Mouse (Mus musculus) cortical plate, adult 2 months (tissue): Measurements from ENCODE around the gene Poll. TPM values are rescaled to one million over a fixed set of nuclear protein-coding genes. Genes with fewer than 3 reads are reported as not detected.
A peak's percentile ranks its signal among the peaks of the same experiment; 100 is the strongest.

Experiments
- H3K27ac ChIP-seq: fragments of 200-500 bp; 2 replicates; pipeline ENCODE4 v1.5.1; 2012; ENCODE audit warnings: low read length, control low read depth, inconsistent platforms; ENCODE audit not compliant: insufficient read depth
- H3K4me1 ChIP-seq: fragments of 200-500 bp; 2 replicates; pipeline ENCODE4 v1.6.1; 2011; ENCODE audit warnings: low read length; ENCODE audit not compliant: control insufficient read depth, insufficient read depth
- H3K4me3 ChIP-seq: fragments of 200-500 bp; 2 replicates; pipeline ENCODE4 v1.5.1; 2011; ENCODE audit warnings: mild to moderate bottlenecking, low read length, control low read depth; ENCODE audit not compliant: insufficient read depth
- CTCF ChIP-seq: fragments of 200-500 bp; IDR thresholded peaks from 2 replicates; pipeline ENCODE4 v1.5.1; 2011; ENCODE audit warnings: mild to moderate bottlenecking, control low read depth, low read length; ENCODE audit not compliant: insufficient read depth; ENCODE audit errors: extremely low read depth
- POLR2A ChIP-seq: fragments of 200-500 bp; IDR thresholded peaks from 2 replicates; pipeline ENCODE4 v1.6.1; 2011; ENCODE audit warnings: mild to moderate bottlenecking, low read length, control low read depth; ENCODE audit not compliant: insufficient read depth; ENCODE audit errors: extremely low read depth
- polyA plus RNA-seq: library from polyadenylated mRNA; depleted of rRNA; stranded (reverse); fragments of >200 nt; gene quantifications from 2 replicates; pipeline ENCODE4 v1.2.3, GENCODE M21; 2012

Poll gene
- polyA plus RNA-seq, 1 experiment: 10.8 TPM

DNA sequence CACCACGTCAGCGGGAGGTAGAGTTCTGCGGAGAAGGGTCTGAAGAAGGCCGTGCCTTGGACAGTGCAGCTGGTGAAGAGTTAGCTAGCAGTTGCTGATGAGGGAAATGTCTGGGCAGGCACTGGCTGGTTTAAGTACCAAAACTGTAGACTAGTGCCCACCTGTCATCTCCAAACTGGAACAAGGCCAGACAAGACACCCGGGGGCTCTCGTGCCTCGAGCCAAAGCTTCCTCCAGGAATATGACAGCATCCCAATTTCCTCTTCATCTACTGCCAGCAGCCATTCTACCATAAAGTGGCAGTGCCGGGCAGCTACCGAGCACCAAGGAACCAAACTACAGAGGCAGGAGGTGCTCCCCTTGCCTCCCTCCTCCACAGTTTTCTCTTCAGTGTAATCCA, 32.6 kb upstream of the Poll start:
- TF ChIP-seq POLR2A: no peak
- TF ChIP-seq CTCF: no peak
- Histone ChIP-seq H3K27ac (no peak overlapping the region), H3K4me3 (no peak overlapping the region), H3K4me1 (no peaks in the 10 kb centered on the region)

DNA sequence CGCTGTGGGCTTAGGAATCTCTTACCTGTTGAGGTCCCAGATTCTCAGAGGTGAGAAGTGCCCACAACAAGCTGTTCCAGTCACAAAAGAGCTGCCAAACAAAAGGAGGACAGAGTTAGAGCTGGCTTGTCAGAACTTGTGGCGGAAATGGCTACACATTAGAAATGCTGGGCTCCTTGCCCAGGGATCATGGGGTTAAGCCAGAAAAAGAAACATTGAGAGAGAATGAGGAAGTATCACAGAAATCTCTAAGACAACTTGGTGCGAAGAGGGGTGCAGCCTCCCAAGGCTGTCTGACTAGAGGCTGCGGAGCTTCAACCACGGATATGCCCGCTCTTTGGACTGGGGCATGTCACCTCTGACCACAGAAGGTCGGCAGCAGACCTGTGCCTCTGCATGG, 31.4 kb upstream of the Poll start:
- no peak overlapping the region for H3K4me3 ChIP-seq
- peak overlapping the region; percentile 53; the same call in 1 of the 2 replicates for H3K27ac ChIP-seq
- TF ChIP-seq POLR2A (no peak), CTCF (no peak)
- H3K4me1 ChIP-seq: no peaks in the 10 kb centered on the region

DNA sequence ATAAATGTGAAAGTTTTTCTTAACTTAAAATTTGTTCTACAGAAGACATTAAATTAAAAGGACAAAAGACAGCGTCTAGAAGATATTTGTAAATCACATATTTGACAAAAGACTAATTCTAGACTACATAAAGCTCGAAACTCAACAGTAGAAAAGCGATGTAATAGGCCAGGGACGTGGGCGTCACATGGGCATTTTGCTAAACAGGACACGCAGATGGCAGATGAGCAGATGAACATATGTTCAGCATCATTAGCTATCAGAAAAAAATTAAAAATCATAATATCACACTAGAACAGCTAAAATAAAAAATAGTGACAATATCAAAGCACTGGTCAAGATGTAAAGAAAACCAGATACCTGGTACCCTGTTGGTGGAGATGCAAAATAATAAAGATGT, 29.4 kb upstream of the Poll start:
- no peaks in the 10 kb centered on the region for H3K4me1 ChIP-seq
- no peak for TF ChIP-seq POLR2A
- TF ChIP-seq CTCF: no peak

DNA sequence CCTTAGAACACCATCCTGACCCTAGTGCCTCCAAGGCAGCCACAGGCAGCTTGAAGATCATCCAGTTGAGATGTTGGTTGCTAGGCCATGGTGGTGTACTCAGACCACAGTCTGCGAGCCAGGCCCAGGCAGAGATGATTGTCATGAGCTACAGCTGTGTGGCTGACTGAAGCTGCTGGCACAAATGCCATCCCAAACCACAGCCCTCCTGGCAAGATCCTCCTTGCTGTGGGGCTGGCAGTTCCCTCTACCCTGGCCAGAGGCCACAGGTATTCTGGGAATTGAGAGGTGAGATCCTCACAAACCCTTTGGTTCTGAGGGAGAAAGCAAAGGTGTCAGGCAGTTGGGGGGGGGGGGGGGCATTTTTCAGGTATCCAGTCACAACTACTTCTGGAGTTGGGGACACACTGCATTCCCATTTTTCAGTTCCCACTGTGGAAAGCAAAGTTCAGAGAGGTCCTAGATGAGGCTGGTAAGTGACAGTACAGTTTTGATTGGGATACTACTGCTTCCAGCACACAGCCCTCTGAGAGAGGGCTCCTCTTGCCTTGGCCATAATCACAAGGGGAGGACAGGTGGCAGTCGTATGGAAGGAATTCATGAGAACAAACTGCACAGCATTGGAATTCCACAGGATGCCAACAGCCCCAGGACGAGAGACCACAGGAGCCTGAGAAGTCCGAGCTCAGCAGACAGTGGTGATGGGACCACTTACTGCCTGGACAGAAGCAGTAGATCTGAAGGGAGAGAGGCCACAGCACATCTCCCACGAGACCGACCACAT, 27.4 kb upstream of the Poll start:
- TF ChIP-seq CTCF (no peak), POLR2A (no peak)
- Histone ChIP-seq H3K4me3 (no peak overlapping the region), H3K4me1 (no peaks in the 10 kb centered on the region)

More for the DNA sequence above, 29.4 kb upstream of the Poll start:
- no peak overlapping the region for H3K4me3 ChIP-seq
- H3K27ac ChIP-seq: no peak overlapping the region

DNA sequence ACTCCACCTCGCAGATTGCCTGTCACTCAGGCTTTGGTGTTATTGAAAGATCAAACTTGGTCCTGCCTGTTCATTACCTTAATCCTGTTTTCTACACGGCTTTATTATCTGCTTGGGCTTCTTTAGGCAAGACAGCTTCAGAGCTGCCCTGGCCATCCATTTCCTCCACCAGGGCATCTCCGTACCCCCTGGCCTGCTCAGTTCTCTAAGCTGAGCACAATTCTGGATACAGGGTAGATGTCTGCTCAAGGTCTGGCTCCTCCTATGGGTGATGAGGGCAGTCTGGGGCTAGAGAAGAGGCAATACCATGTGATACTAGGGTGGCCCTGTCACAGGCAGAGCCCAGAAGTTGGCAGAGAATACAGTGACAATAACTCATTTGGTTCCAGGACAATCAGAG, 26.5 kb upstream of the Poll start:
- no peak for TF ChIP-seq POLR2A
- Histone ChIP-seq H3K27ac (no peak overlapping the region), H3K4me3 (no peak overlapping the region), H3K4me1 (no peaks in the 10 kb centered on the region)

More for the DNA sequence above, 27.4 kb upstream of the Poll start:
- no peak overlapping the region for H3K27ac ChIP-seq

DNA sequence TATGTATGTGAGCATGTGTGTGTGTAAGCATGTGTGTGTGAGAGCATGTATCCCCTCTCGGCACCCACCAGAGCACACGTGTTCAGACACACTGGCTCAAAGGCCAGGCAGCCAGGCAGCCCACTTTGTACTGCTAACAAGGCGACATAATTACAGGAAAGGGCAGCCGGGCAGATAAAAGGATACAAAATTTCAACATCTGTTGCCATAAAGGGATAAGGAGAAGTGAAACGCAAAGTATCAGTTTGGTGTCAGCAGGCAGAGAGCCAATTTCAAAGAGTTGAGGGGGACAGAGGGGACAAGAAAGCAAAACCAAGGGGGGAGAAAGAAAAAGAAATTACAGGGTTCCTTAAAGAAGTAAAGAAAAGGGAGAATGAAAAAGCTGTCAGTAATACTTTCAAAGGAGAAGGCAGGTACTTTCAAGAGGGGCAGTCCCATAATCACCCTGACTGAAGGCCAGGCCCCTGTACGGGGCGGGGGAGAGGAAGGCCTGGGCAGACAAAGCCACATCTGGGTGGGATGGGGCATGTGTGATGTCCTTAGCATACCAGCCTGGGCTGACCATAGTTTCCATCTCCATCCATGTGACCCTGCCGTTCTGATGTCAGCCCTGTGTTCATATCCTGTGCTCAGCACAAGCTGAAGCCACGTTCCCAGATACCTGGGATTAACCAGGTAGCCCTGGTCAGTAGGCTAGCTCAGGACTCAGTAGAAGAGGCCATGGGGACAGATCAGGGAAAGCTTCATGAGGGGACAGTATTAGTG, 24.7 kb upstream of the Poll start:
- no peak overlapping the region for H3K4me3 ChIP-seq
- no peaks in the 10 kb centered on the region for H3K4me1 ChIP-seq
- TF ChIP-seq POLR2A (no peak), CTCF (no peak)
- H3K27ac ChIP-seq: no peak overlapping the region

DNA sequence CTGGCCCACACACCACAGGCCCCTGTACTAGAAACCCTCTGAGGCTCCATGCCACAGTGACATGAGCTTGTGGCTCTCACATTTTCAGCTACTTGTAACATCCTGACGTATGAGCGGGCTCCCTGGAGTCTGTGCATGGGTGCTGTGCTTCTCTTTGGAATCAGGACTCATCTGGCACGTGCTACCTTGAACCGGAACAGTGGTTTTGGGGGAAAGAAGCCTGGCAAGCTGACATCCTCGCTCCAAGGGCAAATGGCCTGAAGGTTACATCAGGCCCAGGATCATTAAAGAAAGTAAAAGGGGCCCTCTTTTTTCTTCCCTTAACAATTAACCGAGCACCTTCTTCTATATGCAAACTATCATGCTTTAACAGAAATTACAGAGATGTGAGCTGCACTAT, 22.8 kb upstream of the Poll start:
- Histone ChIP-seq H3K4me3 (no peak overlapping the region), H3K4me1 (no peaks in the 10 kb centered on the region), H3K27ac (no peak overlapping the region)
- no peak for TF ChIP-seq POLR2A
- TF ChIP-seq CTCF: no peak

DNA sequence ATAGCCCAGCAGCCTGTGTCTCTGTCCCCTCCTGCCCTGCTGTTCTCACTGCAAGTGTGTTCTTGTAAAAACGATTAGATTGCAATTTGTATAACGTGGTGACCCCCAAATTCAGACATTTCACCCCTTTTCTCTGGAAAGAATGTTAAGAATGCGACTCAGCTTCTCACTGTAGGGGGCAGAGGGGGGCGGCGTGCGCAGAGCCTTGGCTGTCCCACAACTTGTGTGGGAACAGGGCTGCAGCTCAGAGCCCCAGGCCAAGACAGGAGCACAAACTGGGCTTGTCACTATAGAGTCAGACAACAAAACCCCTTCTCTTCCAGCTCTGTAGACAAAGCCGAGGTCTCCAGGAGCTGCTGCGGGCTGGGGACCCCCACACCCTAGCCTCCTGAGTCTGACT, 21.8 kb upstream of the Poll start:
- no peaks in the 10 kb centered on the region for H3K4me1 ChIP-seq
- no peak overlapping the region for H3K27ac ChIP-seq
- TF ChIP-seq POLR2A (no peak), CTCF (no peak)
- no peak overlapping the region for H3K4me3 ChIP-seq

DNA sequence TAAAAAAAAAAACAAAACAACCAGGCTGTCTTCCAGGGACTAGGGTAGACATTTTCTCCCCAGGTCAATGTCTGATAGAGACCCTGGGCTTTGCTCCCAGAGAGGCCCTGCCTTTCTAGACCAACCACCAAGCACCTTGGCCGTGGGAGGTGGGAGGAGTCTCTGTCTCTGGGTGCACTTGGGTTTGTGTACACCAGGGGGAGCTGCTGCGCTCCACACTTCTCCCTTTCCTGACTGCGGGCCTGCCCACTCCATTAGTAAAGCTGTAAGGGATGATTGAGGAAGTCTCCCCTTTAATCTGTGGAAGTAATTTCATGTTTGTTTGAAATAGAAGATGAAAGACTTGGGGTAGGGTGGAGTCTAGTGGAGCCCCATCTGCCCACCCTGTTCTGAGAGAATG, 20.9 kb upstream of the Poll start:
- H3K27ac ChIP-seq: no peak overlapping the region
- no peak overlapping the region for H3K4me3 ChIP-seq
- TF ChIP-seq CTCF: peak; percentile 45
- TF ChIP-seq POLR2A: no peak
- H3K4me1 ChIP-seq: no peaks in the 10 kb centered on the region

DNA sequence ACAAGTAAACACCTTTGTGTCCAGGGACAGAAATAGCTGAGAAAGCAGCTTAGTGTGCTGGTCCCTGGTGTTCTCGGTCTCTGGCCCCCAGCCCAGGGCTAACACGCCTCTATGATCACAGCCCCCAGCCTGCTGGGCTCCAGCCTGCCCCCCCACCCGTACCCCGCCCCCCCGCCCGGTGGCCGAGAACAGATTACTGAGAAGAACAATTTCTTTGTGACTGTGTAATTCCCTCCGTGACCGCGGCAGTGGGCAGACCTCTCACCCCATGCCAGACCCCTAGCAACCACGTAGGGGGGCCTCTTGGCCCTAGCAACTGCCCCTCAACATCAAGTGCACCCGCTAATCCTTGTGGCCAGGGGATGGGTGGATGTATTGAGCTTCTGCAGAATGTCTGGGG, 19.9 kb upstream of the Poll start:
- TF ChIP-seq CTCF: no peak
- no peak for TF ChIP-seq POLR2A
- Histone ChIP-seq H3K4me1 (no peaks in the 10 kb centered on the region), H3K27ac (no peak overlapping the region), H3K4me3 (no peak overlapping the region)
